Mouse (Mus musculus) small intestine, adult 2 months (tissue): ENCODE data around the gene Zfp664.

Experiments
- CTCF ChIP-seq: fragments of 200-500 bp; IDR thresholded peaks from 2 replicates; pipeline ENCODE4 v1.5.1; 2012; ENCODE audit warnings: low read depth, mild to moderate bottlenecking, control low read depth, inconsistent platforms, low read length, moderate library complexity, mixed read lengths; ENCODE audit not compliant: insufficient replicate concordance, insufficient read length; ENCODE audit errors: extremely low read depth
- POLR2A ChIP-seq: fragments of 200-500 bp; IDR thresholded peaks from 2 replicates; pipeline ENCODE4 v1.6.1; 2012; ENCODE audit warnings: low read depth, mild to moderate bottlenecking, control low read depth, inconsistent platforms, low read length, moderate library complexity

DNA sequence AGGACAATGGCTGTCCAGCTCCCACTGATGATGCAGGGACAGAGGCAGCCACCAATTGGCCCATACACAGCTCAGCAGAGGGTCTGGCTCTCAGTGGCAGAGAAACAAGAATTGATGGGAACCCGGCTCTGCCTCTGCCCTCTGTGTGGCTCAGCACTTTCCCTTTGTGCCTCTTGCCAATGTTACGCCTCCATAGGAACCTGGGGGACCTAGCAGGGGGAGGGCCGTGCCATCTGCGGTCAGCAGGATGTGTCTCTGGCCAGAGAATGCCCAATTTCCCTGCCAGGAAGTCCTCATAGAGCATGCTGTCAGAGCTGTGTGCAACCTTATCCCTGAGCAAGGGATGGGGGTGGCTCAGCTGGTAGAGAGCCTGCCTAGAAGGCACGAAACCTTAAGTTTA is 47.7 kb upstream of the Zfp664 start:
- TF ChIP-seq CTCF (no peak), POLR2A (no peak)
